Mouse (Mus musculus): ENCODE data around the gene Cdc5l. TPM values are rescaled to one million over a fixed set of nuclear protein-coding genes. Genes with fewer than 3 reads are reported as not detected.

Gene Cdc5l
- total and polyA plus RNA-seq, 3 experiments: 45.2 to 69.6 (median 58.9) TPM

GRCm38 (mm10) chr17:45449586-45449985 is 16.0 kb upstream of the Cdc5l start:
- in situ Hi-C loops (cut with MboI; ENCODE audit: low pct_ligation_motif_present, low pct_unique_long_range_greater_than_20kb, low sequenced_read_pairs): no loop called here
- no peak overlapping the region for H3K27ac ChIP-seq (ENCODE audit: insufficient read depth, low read depth)
- TF ChIP-seq JUND (conservative IDR thresholded peaks at IDR 0.05; ENCODE audit: low read depth, low read length) (no peak), NRF1 (IDR thresholded peaks at IDR 0.05; ENCODE audit: low read depth, low read length) (no peak), RCOR1 (conservative IDR thresholded peaks at IDR 0.05; ENCODE audit: low read depth, low read length) (no peak)
- DNase-seq (ENCODE audit: extremely low read depth): no peak
- no peaks in the 10 kb centered on the region for H3K27me3 ChIP-seq (replicated peaks)
- dilution Hi-C loops (cut with MboI; ENCODE audit: extremely low pct_ligation_motif_present, extremely low pct_unique_long_range_greater_than_20kb, low sequenced_read_pairs): no loop called here
- no peak overlapping the region for H3K9ac ChIP-seq (ENCODE audit: insufficient read depth, low read depth)
- peaks cover 0 to 11% of the 10 kb centered on the region in 2 experiments; a peak in 3 of 4 replicates for H3K4me1 ChIP-seq (ENCODE audit: control insufficient read depth in 1 of 2, insufficient read depth in 2 of 2)
- H3K79me2 ChIP-seq (replicated peaks; ENCODE audit: control insufficient read depth, extremely low read depth, insufficient read depth, poor library complexity, severe bottlenecking): no peaks in the 10 kb centered on the region
- no peak overlapping the region for H3K4me2 ChIP-seq (ENCODE audit: insufficient read depth, low read depth, poor library complexity, severe bottlenecking)
- H3K36me3 ChIP-seq (replicated peaks in 1 of 2; ENCODE audit: control insufficient read depth in 1 of 2, insufficient read depth in 1 of 2, low read length in 1 of 2): peaks cover 5 to 16% of the 10 kb centered on the region in 2 experiments
- no peaks in the 10 kb centered on the region for H3K9me3 ChIP-seq (replicated peaks; ENCODE audit: low read length)
- no peak overlapping the region for H3K4me3 ChIP-seq (replicated peaks in 1 of 3; ENCODE audit: low read depth in 2 of 3, low read length in 2 of 3, poor library complexity in 1 of 3)

GRCm38 (mm10) chr17:45447063-45447462 is 13.5 kb upstream of the Cdc5l start:
- peaks cover 0 to 11% of the 10 kb centered on the region in 2 experiments; a peak in 3 of 4 replicates for H3K4me1 ChIP-seq (ENCODE audit: control insufficient read depth in 1 of 2, insufficient read depth in 2 of 2)
- no peak overlapping the region for H3K4me3 ChIP-seq (replicated peaks in 1 of 3; ENCODE audit: low read depth in 2 of 3, low read length in 2 of 3, poor library complexity in 1 of 3)
- in situ Hi-C loops (cut with MboI; ENCODE audit: low pct_ligation_motif_present, low pct_unique_long_range_greater_than_20kb, low sequenced_read_pairs) (no loop called here), dilution Hi-C loops (cut with MboI; ENCODE audit: extremely low pct_ligation_motif_present, extremely low pct_unique_long_range_greater_than_20kb, low sequenced_read_pairs) (no loop called here)
- no peak overlapping the region for H3K4me2 ChIP-seq (ENCODE audit: insufficient read depth, low read depth, poor library complexity, severe bottlenecking)
- peaks cover 5 to 16% of the 10 kb centered on the region in 2 experiments for H3K36me3 ChIP-seq (replicated peaks in 1 of 2; ENCODE audit: control insufficient read depth in 1 of 2, insufficient read depth in 1 of 2, low read length in 1 of 2)
- no peaks in the 10 kb centered on the region for H3K27me3 ChIP-seq (replicated peaks)
- no peak overlapping the region for H3K9ac ChIP-seq (ENCODE audit: insufficient read depth, low read depth)
- H3K9me3 ChIP-seq (replicated peaks; ENCODE audit: low read length): no peaks in the 10 kb centered on the region
- no peaks in the 10 kb centered on the region for H3K79me2 ChIP-seq (replicated peaks; ENCODE audit: control insufficient read depth, extremely low read depth, insufficient read depth, poor library complexity, severe bottlenecking)
- DNase-seq (ENCODE audit: extremely low read depth): no peak
- H3K27ac ChIP-seq (ENCODE audit: insufficient read depth, low read depth): no peak overlapping the region
- TF ChIP-seq RCOR1 (conservative IDR thresholded peaks at IDR 0.05; ENCODE audit: low read depth, low read length) (no peak), IRF4 (IDR thresholded peaks at IDR 0.05; ENCODE audit: low read depth, low read length) (no peak), CTCF (conservative IDR thresholded peaks at IDR 0.05 in 1 of 2, IDR thresholded peaks at IDR 0.05 in 1 of 2; ENCODE audit: low read depth in 2 of 2, low read length in 2 of 2) (no peak), POLR2AphosphoS2 (IDR thresholded peaks at IDR 0.05; ENCODE audit: low read depth, low read length) (no peak), ZKSCAN1 (IDR thresholded peaks at IDR 0.05; ENCODE audit: borderline replicate concordance, low read depth, low read length) (no peak), KAT2A (IDR thresholded peaks at IDR 0.05; ENCODE audit: insufficient replicate concordance, low read length) (no peak), MXI1 (IDR thresholded peaks at IDR 0.05; ENCODE audit: low read depth, low read length) (no peak), UBTF (IDR thresholded peaks at IDR 0.05; ENCODE audit: low read depth, low read length) (no peak), MAFK (IDR thresholded peaks at IDR 0.05; ENCODE audit: insufficient replicate concordance, low read length) (no peak), ZC3H11A (IDR thresholded peaks at IDR 0.05; ENCODE audit: low read depth, low read length) (no peak), JUN (IDR thresholded peaks at IDR 0.05; ENCODE audit: insufficient read depth, low read depth, low read length) (no peak), TBP (conservative IDR thresholded peaks at IDR 0.05; ENCODE audit: low read depth, low read length) (no peak)

Data from CH12.LX (cell line).